Mouse (Mus musculus) stomach, postnatal 0 days (tissue): Measurements from ENCODE around the gene Tmem230. TPM values are rescaled to one million over a fixed set of nuclear protein-coding genes. Genes with fewer than 3 reads are reported as not detected.

ENCODE experiments used
- ATAC-seq: fragments of 200-750 bp; cut with Nextera tagmentation; 2 replicates; pipeline ENCODE4 v1.8.0; 2017; ENCODE audit not compliant: low FRiP score, low TSS enrichment
- DNase-seq: peaks from one replicate; pipeline ENCODE4 v3.0.0-alpha.2; 2016; ENCODE audit warnings: low spot score
- H3K27ac ChIP-seq: fragments of 300-500 bp; sonication (generic); replicated peaks from 2 replicates; pipeline ENCODE4 v1.5.1; 2014; ENCODE audit warnings: mild to moderate bottlenecking, control low read depth
- H3K27me3 ChIP-seq: fragments of 300-500 bp; sonication (generic); 2 replicates; pipeline ENCODE4 v1.6.1; 2014; ENCODE audit warnings: low read length; ENCODE audit not compliant: control insufficient read depth, insufficient read depth
- H3K36me3 ChIP-seq: fragments of 300-500 bp; sonication (generic); 2 replicates; pipeline ENCODE4 v1.6.1; 2014; ENCODE audit warnings: low read length, mixed read lengths; ENCODE audit not compliant: control insufficient read depth, insufficient read depth
- H3K4me1 ChIP-seq: fragments of 300-500 bp; sonication (generic); replicated peaks from 2 replicates; pipeline ENCODE4 v1.6.1; 2014; ENCODE audit warnings: antibody characterized with exemption; ENCODE audit not compliant: control insufficient read depth, insufficient read depth
- H3K4me2 ChIP-seq: fragments of 300-500 bp; sonication (generic); replicated peaks from 2 replicates; pipeline ENCODE4 v1.6.1; 2014; ENCODE audit warnings: low read depth, mild to moderate bottlenecking, control low read depth, moderate library complexity
- H3K4me3 ChIP-seq: fragments of 300-500 bp; sonication (generic); 2 replicates; pipeline ENCODE4 v1.5.1; 2014; ENCODE audit warnings: low read depth, low read length, control low read depth
- H3K9ac ChIP-seq: fragments of 300-500 bp; sonication (generic); 2 replicates; pipeline ENCODE4 v1.6.1; 2014; ENCODE audit warnings: mild to moderate bottlenecking, low read length, control low read depth, mixed read lengths
- H3K9me3 ChIP-seq: fragments of 300-500 bp; sonication (generic); 2 replicates; pipeline ENCODE4 v1.6.1; 2016; ENCODE audit warnings: low read length; ENCODE audit not compliant: control insufficient read depth
- CTCF ChIP-seq: IDR thresholded peaks from 2 replicates; pipeline ENCODE4 v1.5.1; 2016; ENCODE audit warnings: antibody characterized with exemption, low read depth, mild to moderate bottlenecking, moderate library complexity
- EP300 ChIP-seq: optimal IDR thresholded peaks from 2 replicates; pipeline ENCODE3; 2016; ENCODE audit warnings: antibody characterized with exemption
- WGBS: fragments of 180-500 bp; shearing (Covaris S2); extraction: QIAGEN DNeasy Blood & Tissue Kit; methylation state at CpG from one replicate; pipeline ENCODE4 v1.1.7; 2014; 5-methylcytosine and 5-hydroxymethylcytosine counted together
- polyA plus RNA-seq: library from polyadenylated mRNA; unstranded; fragments of >200 nt; fragmentation: Nextera tagmentation; extraction: Ambion mirVana; gene quantifications from 2 replicates; pipeline ENCODE4 v1.2.1, GENCODE M21; 2015

Tmem230 gene
- polyA plus RNA-seq, 1 experiment from 2014 or later, result 29.4 TPM

DNA sequence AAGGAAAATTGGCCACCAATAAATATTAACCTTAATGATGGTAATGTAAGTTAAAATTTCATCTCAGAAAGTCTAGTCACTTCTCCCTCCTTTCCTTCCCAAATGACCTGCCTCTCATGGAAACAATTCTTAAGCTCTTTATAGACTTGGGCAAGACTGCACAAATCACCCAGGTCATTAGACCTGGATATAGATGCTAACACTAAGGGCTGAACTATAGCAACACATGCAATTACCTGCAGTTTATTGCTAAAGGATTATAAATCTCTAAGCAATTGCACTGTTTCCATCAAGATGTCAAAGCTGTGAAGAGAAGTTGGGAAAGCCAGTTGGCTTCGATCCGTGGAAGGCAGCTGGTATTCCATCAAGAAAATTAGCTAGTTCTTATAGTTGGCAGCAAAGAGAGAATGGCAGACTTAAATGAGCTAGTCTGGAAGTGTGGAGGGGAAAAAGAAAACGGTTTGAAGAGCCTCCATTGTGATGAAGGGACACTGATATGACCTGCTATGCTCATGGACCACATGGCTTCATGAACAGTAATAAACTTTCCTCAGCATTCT lies 56.9 kb downstream of the Tmem230 start:
- ATAC-seq, result no peak
- 54% methylated on average over 3 of the region's 3 CpGs for WGBS
- no peak overlapping the region for H3K4me3 ChIP-seq

More for the DNA sequence above, 56.9 kb downstream of the Tmem230 start:
- Histone ChIP-seq H3K4me2 (no peak overlapping the region), H3K4me1 (no peaks in the 10 kb centered on the region), H3K27me3 (no peaks in the 10 kb centered on the region), H3K27ac (no peak overlapping the region), H3K9ac (no peak overlapping the region), H3K36me3 (no peaks in the 10 kb centered on the region), H3K9me3 (no peaks in the 10 kb centered on the region)
- no peak for DNase-seq
- no peak for TF ChIP-seq CTCF
- no peak for TF ChIP-seq EP300

Other genes starting within 250 kb of the Tmem230 start
- 4.6 and 4.8 TPM in 2 replicates for gene Rassf2, start 217.5 kb downstream of the Tmem230 start, polyA plus RNA-seq
- gene Slc23a2, start 102.7 kb downstream of the Tmem230 start, polyA plus RNA-seq, result 5.4 and 5.6 TPM in 2 replicates
- 108 and 110 TPM in 2 replicates for gene Pcna, start 5.5 kb upstream of the Tmem230 start, polyA plus RNA-seq
- 12.6 and 13.1 TPM in 2 replicates for gene Cds2, start 15.3 kb upstream of the Tmem230 start, polyA plus RNA-seq
- gene Prokr2, start 137.6 kb upstream of the Tmem230 start, polyA plus RNA-seq, result 0.07 TPM in 1 of 2 replicates, not detected in the other